3 mouse cellular contexts compared by ENCODE assay signal in genomic region chr7:131049829-131050228, GRCm38 (mm10). TPM values are rescaled to one million over a fixed set of nuclear protein-coding genes. Genes with fewer than 3 reads are reported as not detected.
"Had no signal": no experiment of that assay in that cellular context is flagged by ENCODE, and none has a peak within 500 bp of the region (broad histone marks: within the 10 kb centered on the region; RNA-seq: fewer than 3 reads in every experiment).

No protein-coding gene starts in this region.

RNA-seq across cellular contexts. Expression of gene Dmbt1, which starts 18.0 kb away (rescaled TPM):
- polyA plus RNA-seq: neural tube, embryonic 13.5 days; neural tube, embryonic 14.5 days; neural tube, embryonic 15.5 days had no signal
